Mouse (Mus musculus): ENCODE measurements around the gene Acadvl. TPM values are rescaled to one million over a fixed set of nuclear protein-coding genes. Genes with fewer than 3 reads are reported as not detected.
A peak's percentile ranks its signal among the peaks of the same experiment; 100 is the strongest.
"Not testable (repeated sequence)": the region's sequence is repeated elsewhere in the genome, so short reads cannot be mapped to it uniquely, and the experiment has no call there.

Acadvl gene
- polyA plus RNA-seq, 1 experiment = 104 TPM

DNA sequence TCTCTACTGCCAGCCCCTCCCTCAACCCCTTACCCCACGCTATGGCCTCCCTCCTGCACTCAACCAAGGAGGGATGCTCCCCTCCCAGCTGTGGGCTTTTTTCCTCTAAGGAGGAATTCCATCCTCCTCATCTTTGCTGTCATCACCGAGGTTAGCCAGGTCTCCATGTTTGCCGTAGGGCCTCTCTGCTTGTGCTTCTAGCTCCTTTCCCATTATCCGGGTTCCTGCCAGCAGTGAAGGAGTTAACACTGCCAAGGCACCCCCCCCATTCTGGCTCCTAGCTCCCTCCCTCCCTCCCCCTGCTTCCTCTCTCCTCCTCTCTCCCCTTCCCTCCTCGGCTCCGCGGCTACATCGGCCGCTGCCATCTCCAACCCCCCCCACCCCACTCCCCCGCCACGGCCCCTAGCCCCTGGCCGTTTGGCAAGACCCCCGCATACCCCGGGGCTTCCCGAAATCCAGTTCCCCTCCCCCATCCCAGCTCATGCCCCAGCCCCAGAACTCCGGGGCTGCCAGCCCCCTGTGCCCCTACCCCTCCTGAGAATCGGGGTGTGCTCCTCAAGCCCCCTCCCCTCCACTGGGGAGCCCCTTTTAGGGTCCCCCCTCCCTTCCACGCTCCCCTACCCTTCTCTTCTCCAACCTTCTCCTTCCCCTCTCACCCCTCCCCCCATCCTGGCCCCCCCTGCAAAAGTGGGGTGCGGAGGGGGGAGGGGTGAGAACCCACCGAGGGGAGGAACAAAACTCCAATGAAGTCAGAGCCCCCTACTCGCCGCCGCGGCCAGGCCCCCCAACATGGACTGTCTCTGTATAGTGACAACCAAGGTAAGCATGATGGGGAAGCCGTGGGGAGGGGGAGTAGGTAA lies 3.1 kb upstream of the Acadvl start:
- no peak for TF ChIP-seq CTCF (IDR thresholded peaks at IDR 0.05; ENCODE audit: borderline replicate concordance, insufficient read depth, low read depth, low read length)
- TF ChIP-seq POLR2A (IDR thresholded peaks at IDR 0.05; ENCODE audit: borderline replicate concordance, insufficient read depth, low read length) = peak; percentile 52; the same call in 1 of the 2 replicates
- H3K4me1 ChIP-seq (ENCODE audit: control insufficient read depth, insufficient read depth, low read length) = peaks cover 9% of the 10 kb centered on the region
- H3K27ac ChIP-seq (ENCODE audit: insufficient read depth, low read length) = peak overlapping the region; percentile 99
- DNase-seq = peak; percentile 77 to 79
- 1% methylated on average over 23 of the region's 25 CpGs for WGBS
- H3K4me3 ChIP-seq (replicated peaks; ENCODE audit: insufficient read depth, low read depth, low read length) = peak overlapping the region; percentile 98
- no peaks in the 10 kb centered on the region for H3K27me3 ChIP-seq (ENCODE audit: control insufficient read depth, insufficient read depth, low read length)

DNA sequence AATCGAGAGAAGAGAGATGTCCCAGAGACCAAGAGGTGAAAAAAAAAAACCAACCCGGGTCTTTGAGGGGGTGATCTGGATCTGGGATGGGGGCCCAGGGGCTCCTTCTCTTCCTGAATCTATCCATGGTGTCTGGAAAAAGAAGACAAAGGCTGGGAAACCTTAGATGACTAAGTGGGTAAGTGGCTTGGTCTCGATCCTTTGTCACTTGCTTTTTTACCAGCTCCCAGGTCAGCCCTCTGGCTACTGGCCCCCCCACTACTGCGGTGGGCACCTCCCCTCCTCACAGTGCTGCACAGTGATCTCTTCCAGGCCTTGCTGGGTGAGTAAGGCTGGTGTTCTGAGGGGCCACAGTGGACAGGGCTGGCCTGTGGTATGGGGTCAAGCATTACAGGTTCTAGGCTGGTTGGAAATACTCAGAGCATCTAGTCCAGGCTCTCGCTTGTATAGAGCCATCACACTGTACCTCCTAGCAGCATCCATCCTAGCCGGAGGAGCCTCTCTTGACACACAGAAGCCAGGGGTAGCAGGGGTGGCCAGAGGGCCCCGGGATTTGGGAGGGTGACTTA lies 2.1 kb upstream of the Acadvl start:
- 36% methylated on average over 7 of the region's 7 CpGs for WGBS
- no peak for TF ChIP-seq CTCF (IDR thresholded peaks at IDR 0.05; ENCODE audit: borderline replicate concordance, insufficient read depth, low read depth, low read length)
- no peak for TF ChIP-seq POLR2A (IDR thresholded peaks at IDR 0.05; ENCODE audit: borderline replicate concordance, insufficient read depth, low read length)
- Histone ChIP-seq H3K27me3 (ENCODE audit: control insufficient read depth, insufficient read depth, low read length) (no peaks in the 10 kb centered on the region), H3K4me1 (ENCODE audit: control insufficient read depth, insufficient read depth, low read length) (peaks cover 9% of the 10 kb centered on the region), H3K27ac (ENCODE audit: insufficient read depth, low read length) (peak overlapping the region; percentile 99), H3K4me3 (replicated peaks; ENCODE audit: insufficient read depth, low read depth, low read length) (peak overlapping the region; percentile 98)
- DNase-seq = no peak

DNA sequence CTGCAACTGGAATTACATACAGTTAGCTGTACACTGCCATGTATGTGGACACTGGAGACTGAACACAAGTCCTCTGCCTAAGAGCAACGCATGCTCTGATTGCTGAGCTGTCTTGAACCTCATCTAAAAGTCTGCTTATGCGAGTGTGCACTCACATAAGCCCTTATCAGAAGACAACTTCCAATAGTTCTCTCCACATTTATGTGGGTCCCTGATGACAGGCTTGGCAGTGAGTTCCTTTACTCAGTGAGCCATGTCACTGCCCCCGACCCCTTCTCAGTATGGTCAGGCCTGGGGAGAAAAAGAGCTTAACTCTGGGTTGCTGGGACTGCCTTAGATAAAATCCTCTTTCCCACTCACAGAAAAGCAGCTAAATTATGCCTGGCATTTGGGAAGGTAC lies 1.5 kb upstream of the Acadvl start, which contains the start of gene Dlg4:
TSS of gene Dlg4 (plus strand) at position 274 of the 400 bp plus-strand sequence.
- WGBS = 72% methylated on average over 3 of the region's 3 CpGs
- DNase-seq = no peak
- peaks cover 9% of the 10 kb centered on the region for H3K4me1 ChIP-seq (ENCODE audit: control insufficient read depth, insufficient read depth, low read length)
- TF ChIP-seq CTCF (IDR thresholded peaks at IDR 0.05; ENCODE audit: borderline replicate concordance, insufficient read depth, low read depth, low read length) = no peak
- no peak for TF ChIP-seq POLR2A (IDR thresholded peaks at IDR 0.05; ENCODE audit: borderline replicate concordance, insufficient read depth, low read length)
- H3K27ac ChIP-seq (ENCODE audit: insufficient read depth, low read length) = peak within 1 kb of the TSS; percentile 99
- peak within 1 kb of the TSS; percentile 98 for H3K4me3 ChIP-seq (replicated peaks; ENCODE audit: insufficient read depth, low read depth, low read length)
- H3K27me3 ChIP-seq (ENCODE audit: control insufficient read depth, insufficient read depth, low read length) = no peaks in the 10 kb centered on the region

DNA sequence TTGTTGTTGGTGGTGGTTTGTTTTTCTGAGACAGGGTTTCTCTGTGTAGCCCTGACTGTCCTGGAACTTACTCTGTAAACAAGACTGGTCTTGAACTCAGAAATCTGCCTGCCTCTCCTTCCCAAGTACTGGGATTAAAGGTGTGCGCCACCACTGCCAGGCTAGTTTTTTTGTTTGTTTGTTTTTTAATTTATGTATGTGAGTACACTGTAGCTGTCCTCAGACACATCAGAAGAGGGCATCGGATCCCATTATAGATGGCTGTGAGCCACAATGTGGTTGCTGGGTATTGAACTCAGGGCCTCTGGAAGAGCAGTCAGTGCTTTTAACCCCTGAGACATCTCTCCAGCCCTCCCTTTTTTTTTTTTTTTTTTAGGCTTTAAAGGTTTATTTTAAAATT lies 966 bp upstream of the Acadvl start:
- not testable (repeated sequence) for H3K27ac ChIP-seq (ENCODE audit: insufficient read depth, low read length); DNase-seq; H3K4me1 ChIP-seq (ENCODE audit: control insufficient read depth, insufficient read depth, low read length); H3K27me3 ChIP-seq (ENCODE audit: control insufficient read depth, insufficient read depth, low read length); H3K4me3 ChIP-seq (replicated peaks; ENCODE audit: insufficient read depth, low read depth, low read length)
- WGBS = 56% methylated on average over 2 of the region's 2 CpGs

GRCm38 (mm10) chr11:70015677-70016076 lies 466 bp upstream of the Acadvl start:
- H3K4me1 ChIP-seq (ENCODE audit: control insufficient read depth, insufficient read depth, low read length) = peaks cover 9% of the 10 kb centered on the region
- TF ChIP-seq CTCF (IDR thresholded peaks at IDR 0.05; ENCODE audit: borderline replicate concordance, insufficient read depth, low read depth, low read length) (no peak), POLR2A (IDR thresholded peaks at IDR 0.05; ENCODE audit: borderline replicate concordance, insufficient read depth, low read length) (no peak)
- H3K27ac ChIP-seq (ENCODE audit: insufficient read depth, low read length) = no peak overlapping the region
- 65% methylated on average over 6 of the region's 6 CpGs for WGBS
- no peaks in the 10 kb centered on the region for H3K27me3 ChIP-seq (ENCODE audit: control insufficient read depth, insufficient read depth, low read length)
- H3K4me3 ChIP-seq (replicated peaks; ENCODE audit: insufficient read depth, low read depth, low read length) = no peak overlapping the region
- no peak for DNase-seq

GRCm38 (mm10) chr11:70014051-70014450 lies 1.2 kb downstream of the Acadvl start:
- H3K4me3 ChIP-seq (replicated peaks; ENCODE audit: insufficient read depth, low read depth, low read length) = no peak overlapping the region
- peaks cover 9% of the 10 kb centered on the region for H3K4me1 ChIP-seq (ENCODE audit: control insufficient read depth, insufficient read depth, low read length)
- no peak for DNase-seq
- no peaks in the 10 kb centered on the region for H3K27me3 ChIP-seq (ENCODE audit: control insufficient read depth, insufficient read depth, low read length)
- TF ChIP-seq POLR2A (IDR thresholded peaks at IDR 0.05; ENCODE audit: borderline replicate concordance, insufficient read depth, low read length) (no peak), CTCF (IDR thresholded peaks at IDR 0.05; ENCODE audit: borderline replicate concordance, insufficient read depth, low read depth, low read length) (no peak)
- no peak overlapping the region for H3K27ac ChIP-seq (ENCODE audit: insufficient read depth, low read length)
- 64% methylated on average over 5 of the region's 5 CpGs for WGBS

GRCm38 (mm10) chr11:70013408-70013807 lies 1.8 kb downstream of the Acadvl start:
- no peak for DNase-seq
- Histone ChIP-seq H3K27ac (ENCODE audit: insufficient read depth, low read length) (no peak overlapping the region), H3K27me3 (ENCODE audit: control insufficient read depth, insufficient read depth, low read length) (no peaks in the 10 kb centered on the region), H3K4me3 (replicated peaks; ENCODE audit: insufficient read depth, low read depth, low read length) (no peak overlapping the region), H3K4me1 (ENCODE audit: control insufficient read depth, insufficient read depth, low read length) (peaks cover 9% of the 10 kb centered on the region)
- TF ChIP-seq CTCF (IDR thresholded peaks at IDR 0.05; ENCODE audit: borderline replicate concordance, insufficient read depth, low read depth, low read length) = no peak
- no peak for TF ChIP-seq POLR2A (IDR thresholded peaks at IDR 0.05; ENCODE audit: borderline replicate concordance, insufficient read depth, low read length)
- WGBS = 57% methylated on average over 3 of the region's 3 CpGs

DNA sequence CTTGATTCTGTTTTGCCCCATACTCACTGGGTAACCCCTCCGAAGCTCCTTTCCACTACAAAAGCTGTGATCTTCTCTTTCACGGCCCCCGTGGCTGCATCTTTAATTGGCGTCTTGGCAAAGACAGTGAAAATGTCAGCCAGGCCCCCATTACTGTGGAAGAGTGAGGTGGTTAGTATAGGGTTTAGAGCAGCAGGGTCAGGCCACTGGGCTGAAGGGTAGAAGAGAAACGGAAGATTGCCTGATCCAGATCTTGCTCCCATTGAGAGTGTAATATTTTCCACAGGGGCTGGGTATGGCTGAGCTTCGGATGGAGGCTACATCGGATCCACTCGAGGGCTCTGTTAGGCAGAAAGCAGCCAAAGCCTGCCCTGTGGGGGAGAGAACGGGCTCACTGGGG lies 2.3 kb downstream of the Acadvl start:
- Histone ChIP-seq H3K27ac (ENCODE audit: insufficient read depth, low read length) (no peak overlapping the region), H3K4me1 (ENCODE audit: control insufficient read depth, insufficient read depth, low read length) (peaks cover 9% of the 10 kb centered on the region), H3K4me3 (replicated peaks; ENCODE audit: insufficient read depth, low read depth, low read length) (no peak overlapping the region), H3K27me3 (ENCODE audit: control insufficient read depth, insufficient read depth, low read length) (no peaks in the 10 kb centered on the region)
- no peak for TF ChIP-seq POLR2A (IDR thresholded peaks at IDR 0.05; ENCODE audit: borderline replicate concordance, insufficient read depth, low read length)
- peak in 1 of 2 experiments; percentile 20 for DNase-seq
- 57% methylated on average over 9 of the region's 9 CpGs for WGBS
